In the genomic region with DNA sequence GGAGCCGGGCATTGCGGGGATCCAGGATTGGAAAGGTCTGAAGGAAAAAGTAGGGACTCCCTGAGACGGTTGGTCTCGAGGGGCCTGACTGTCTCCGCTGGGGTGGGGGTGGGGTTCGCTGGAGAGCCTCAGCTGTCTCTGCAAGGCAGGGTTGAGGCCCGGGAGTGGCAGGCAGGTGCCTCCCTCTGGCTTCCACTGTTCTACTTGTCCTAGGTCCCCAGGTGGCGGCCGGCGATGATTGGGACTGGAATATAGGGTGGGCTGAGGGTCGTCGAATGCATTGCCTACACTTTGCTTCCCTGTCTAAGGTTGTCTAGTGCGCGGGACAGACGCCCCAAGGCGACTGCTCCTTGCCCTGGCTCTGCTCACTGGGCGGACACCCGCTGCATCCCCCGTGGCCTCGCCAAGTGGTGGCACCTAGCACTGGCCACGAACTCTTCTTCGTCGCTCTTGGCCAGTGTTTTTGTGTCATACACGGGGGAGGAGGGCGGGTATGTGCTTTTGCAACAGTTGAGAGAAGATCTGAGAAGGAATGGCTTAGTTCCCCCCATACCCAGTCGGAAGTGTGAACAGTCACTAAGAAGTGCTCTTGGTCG, we compare ENCODE assay signal across 8 mouse cellular contexts. TPM values are rescaled to one million over a fixed set of nuclear protein-coding genes. Genes with fewer than 3 reads are reported as not detected.
DNase-seq lines count a peak whose midpoint lies in the region; ATAC-seq and TF ChIP-seq lines count a peak whose summit lies in the region.

No protein-coding gene starts in this region.

- no peak for TF ChIP-seq POLR2A in bone marrow, adult 2 months (IDR thresholded peaks at IDR 0.05; ENCODE audit: borderline replicate concordance, control insufficient read depth, low read depth, low read length)

- peak overlapping the region; percentile 92 for H3K27ac ChIP-seq in bone marrow, adult 2 months (ENCODE audit: control insufficient read depth, insufficient read depth, low read depth, low read length, poor library complexity)
- no peak overlapping the region for H3K27ac ChIP-seq in heart, embryonic 13.5 days (replicated peaks)

- H3K9me3 ChIP-seq in heart, embryonic 13.5 days, result no peaks in the 10 kb centered on the region

- no peak; the same call in 1 of the 2 replicates for ATAC-seq in heart, embryonic 13.5 days (ENCODE audit: extremely low read depth, insufficient number of reproducible peaks, low FRiP score, low TSS enrichment)

- H3K4me2 ChIP-seq in heart, embryonic 13.5 days, result peak overlapping the region; percentile 77

- 20% methylated on average over 27 of the region's 27 CpGs for WGBS in bone marrow, adult 2 months
- 12% methylated on average over 27 of the region's 27 CpGs for WGBS in heart, embryonic 13.5 days

- no peak for TF ChIP-seq CTCF in bone marrow, adult 2 months (IDR thresholded peaks at IDR 0.05; ENCODE audit: control insufficient read depth, insufficient read depth, low read length)

- H3K4me3 ChIP-seq in bone marrow, adult 2 months (replicated peaks; ENCODE audit: control insufficient read depth, low read depth, low read length), result peak overlapping the region; percentile 80
- peak overlapping the region; percentile 64 for H3K4me3 ChIP-seq in heart, embryonic 13.5 days

- H3K36me3 ChIP-seq in heart, embryonic 13.5 days, result no peaks in the 10 kb centered on the region

- peak; percentile 3 to 7 for DNase-seq in gastrocnemius, adult 8-10 months (ENCODE audit: low spot score in 2 of 2)
- no peak for DNase-seq in gastrocnemius, adult 18-20 months (ENCODE audit: low spot score)
- DNase-seq in A20 (ENCODE audit: low read depth, low spot score) (peak; percentile 78), liver (peak; percentile 28)
- peak; percentile 7 to 14 for DNase-seq in monocyte, adult 2 months (ENCODE audit: low read depth in 1 of 2, low spot score in 2 of 2)
- peak; percentile 9 for DNase-seq in testis, postnatal 14 days (ENCODE audit: low spot score)

- peak overlapping the region; percentile 78 for H3K9ac ChIP-seq in heart, embryonic 13.5 days

- H3K4me1 ChIP-seq in bone marrow, adult 2 months (ENCODE audit: control insufficient read depth, insufficient read depth, low read length), result no peaks in the 10 kb centered on the region; the same call in 1 of the 2 replicates
- H3K4me1 ChIP-seq in heart, embryonic 13.5 days, result no peaks in the 10 kb centered on the region

- no peaks in the 10 kb centered on the region for H3K27me3 ChIP-seq in heart, embryonic 13.5 days (replicated peaks)

RNA-seq across cellular contexts. Expression of gene Mtm1, which starts 4.6 kb away (rescaled TPM):
- total RNA-seq in gastrocnemius, adult 8-10 months (2022), result 10 to 100 TPM; 11.7 to 13.9 (median 12.5) TPM
- 10 to 100 TPM; 11.8 to 12.1 TPM for total RNA-seq in gastrocnemius, adult 18-20 months (2021)
- 0.75 and 3.6 TPM in 2 replicates for polyA plus RNA-seq in bone marrow, adult 2 months (2011; ENCODE audit: insufficient read depth, insufficient read length, low replicate concordance, missing spikeins)
- polyA plus RNA-seq in heart, embryonic 13.5 days (2015; fragmentation: Nextera tagmentation; extraction: Ambion mirVana), result 3.9 and 4.5 TPM in 2 replicates
